Mouse (Mus musculus) brain, embryonic 14.5 days (tissue): ENCODE measurements around the gene Gm49425.

Experiments used
- CTCF ChIP-seq: fragments of 200-500 bp; IDR thresholded peaks from 2 replicates; pipeline ENCODE4 v1.5.1; 2012; ENCODE audit warnings: inconsistent platforms, mild to moderate bottlenecking, moderate library complexity, borderline replicate concordance; ENCODE audit not compliant: insufficient read depth, insufficient read length; ENCODE audit errors: extremely low read depth
- POLR2A ChIP-seq: fragments of 200-500 bp; IDR thresholded peaks from 2 replicates; pipeline ENCODE4 v1.6.1; 2012; ENCODE audit warnings: mild to moderate bottlenecking, inconsistent platforms, borderline replicate concordance; ENCODE audit not compliant: poor library complexity, insufficient read depth, insufficient read length, severe bottlenecking; ENCODE audit errors: extremely low read depth

DNA sequence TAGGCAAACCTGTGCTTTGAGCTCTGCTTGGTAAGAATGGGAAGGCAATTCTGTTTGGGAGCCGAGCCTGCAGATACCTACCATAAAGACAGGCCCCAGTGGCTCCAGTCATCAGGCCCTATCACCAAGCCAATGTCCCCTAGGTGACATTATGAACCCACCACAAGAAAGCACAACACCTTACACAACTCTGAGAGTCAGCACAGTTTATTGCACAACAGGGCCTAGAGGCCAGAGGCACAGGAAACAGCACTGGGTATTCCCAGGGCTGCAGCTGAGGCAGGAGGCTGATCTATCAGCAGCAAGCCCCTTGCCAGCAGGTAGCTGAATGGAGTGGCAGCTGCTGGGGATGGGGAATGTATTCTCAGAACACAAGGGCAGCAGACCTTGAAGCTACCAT is 32.1 kb downstream of the Gm49425 start:
- TF ChIP-seq CTCF, result no peak
- TF ChIP-seq POLR2A, result no peak
